Mouse (Mus musculus) lung, postnatal 0 days (tissue): ENCODE data around the gene Kmt5b.

Experiments used
- CTCF ChIP-seq: IDR thresholded peaks from 2 replicates; pipeline ENCODE4 v1.5.1; 2016; ENCODE audit warnings: antibody characterized with exemption, mild to moderate bottlenecking
- EP300 ChIP-seq: IDR thresholded peaks from 2 replicates; pipeline ENCODE4 v1.6.1; 2016; ENCODE audit warnings: antibody characterized with exemption, mild to moderate bottlenecking, control low read depth

- TF ChIP-seq CTCF (no peak), EP300 (no peak)
Observed at GRCm38 (mm10) chr19:3814461-3814860, 47.2 kb downstream of the Kmt5b start.
